Mouse (Mus musculus): Measurements from ENCODE around the gene D10Jhu81e. TPM values are rescaled to one million over a fixed set of nuclear protein-coding genes. Genes with fewer than 3 reads are reported as not detected.

Gene D10Jhu81e
- polyA plus RNA-seq, 1 experiment from 2014 or later, result 19.7 TPM

DNA sequence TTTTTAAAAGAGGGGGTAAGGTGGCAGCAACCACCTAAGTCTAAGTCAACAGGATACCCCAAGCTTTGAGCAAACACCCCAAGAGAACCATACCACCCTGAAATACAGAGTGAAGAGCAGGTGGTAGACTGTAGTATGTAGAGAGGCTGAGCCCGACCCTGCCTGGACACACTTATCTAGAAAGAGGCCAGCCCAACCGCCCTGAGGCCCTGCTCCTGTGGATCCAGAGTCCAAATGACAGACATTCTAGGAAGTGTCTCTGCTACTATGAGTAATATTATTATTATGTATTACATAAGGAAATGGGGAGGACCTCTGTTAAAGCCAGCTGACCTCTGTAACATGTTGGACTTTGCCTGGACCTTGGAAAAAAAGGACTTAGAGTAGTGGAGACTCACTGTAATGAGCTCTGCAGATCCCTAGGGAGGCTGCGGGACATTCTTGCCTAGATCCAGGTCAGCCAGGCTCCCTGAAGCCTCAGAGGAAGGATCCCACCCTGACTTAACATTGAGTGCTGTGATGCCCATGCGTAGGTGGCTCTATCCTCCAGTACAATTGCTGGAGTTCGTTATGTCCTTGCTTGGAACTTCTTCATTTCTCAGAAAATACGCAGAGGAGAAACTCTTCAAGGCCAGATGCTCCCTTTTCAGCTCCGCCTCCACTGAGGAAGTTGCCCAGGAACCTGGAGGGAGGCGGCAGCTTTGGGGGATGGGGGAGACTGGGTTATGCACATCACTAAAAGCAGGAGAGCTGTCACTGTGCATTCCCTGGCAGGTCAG is 25.7 kb downstream of the D10Jhu81e start:
- ATAC-seq (replicated peaks; ENCODE audit: low FRiP score, low TSS enrichment, low read depth), result no peak; the same call in 1 of the 2 replicates
- no peak overlapping the region for H3K27ac ChIP-seq (ENCODE audit: low read depth)
- DNase-seq (ENCODE audit: low spot score), result no peak
- no peak overlapping the region for H3K9ac ChIP-seq (ENCODE audit: low read length)
- no peak overlapping the region for H3K4me3 ChIP-seq (ENCODE audit: low read depth, low read length)
- WGBS, result 43% methylated on average over 8 of the region's 8 CpGs
- H3K4me1 ChIP-seq (replicated peaks; ENCODE audit: control insufficient read depth, insufficient read depth, low read length), result peaks cover 9% of the 10 kb centered on the region
- no peak overlapping the region for H3K4me2 ChIP-seq (ENCODE audit: low read length)
- H3K27me3 ChIP-seq (replicated peaks; ENCODE audit: control insufficient read depth, insufficient read depth, low read length), result no peaks in the 10 kb centered on the region
- H3K36me3 ChIP-seq (ENCODE audit: control insufficient read depth, insufficient read depth, low read length), result no peaks in the 10 kb centered on the region
- no peaks in the 10 kb centered on the region for H3K9me3 ChIP-seq (ENCODE audit: control insufficient read depth, low read length)

DNA sequence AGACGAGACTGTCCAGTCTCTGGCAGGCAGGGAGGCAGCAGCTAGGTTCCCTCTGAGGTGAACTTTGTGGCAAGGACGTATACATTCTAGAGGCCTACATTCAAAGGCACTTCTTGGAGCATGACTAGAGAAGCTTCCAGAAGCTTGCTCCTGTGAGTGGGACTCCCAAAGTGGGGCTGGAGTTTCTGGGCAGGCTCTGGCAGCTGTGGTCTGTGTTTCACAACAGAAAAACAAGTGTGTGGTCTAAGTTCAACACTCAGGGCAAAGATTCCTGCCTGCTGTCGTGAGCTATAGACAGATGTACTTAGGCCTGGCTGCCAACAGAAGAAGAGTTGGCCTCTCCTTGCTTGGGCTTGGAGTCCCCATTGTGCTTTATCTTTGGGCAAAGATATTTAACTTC is 28.7 kb downstream of the D10Jhu81e start:
- Histone ChIP-seq H3K9ac (ENCODE audit: low read length) (no peak overlapping the region), H3K9me3 (ENCODE audit: control insufficient read depth, low read length) (no peaks in the 10 kb centered on the region), H3K4me2 (ENCODE audit: low read length) (no peak overlapping the region), H3K27ac (ENCODE audit: low read depth) (no peak overlapping the region), H3K36me3 (ENCODE audit: control insufficient read depth, insufficient read depth, low read length) (no peaks in the 10 kb centered on the region), H3K27me3 (replicated peaks; ENCODE audit: control insufficient read depth, insufficient read depth, low read length) (no peaks in the 10 kb centered on the region), H3K4me1 (replicated peaks; ENCODE audit: control insufficient read depth, insufficient read depth, low read length) (peaks cover 15% of the 10 kb centered on the region), H3K4me3 (ENCODE audit: low read depth, low read length) (no peak overlapping the region)
- no peak for ATAC-seq (replicated peaks; ENCODE audit: low FRiP score, low TSS enrichment, low read depth)
- DNase-seq (ENCODE audit: low spot score), result no peak
- 67% methylated on average over 3 of the region's 3 CpGs for WGBS

DNA sequence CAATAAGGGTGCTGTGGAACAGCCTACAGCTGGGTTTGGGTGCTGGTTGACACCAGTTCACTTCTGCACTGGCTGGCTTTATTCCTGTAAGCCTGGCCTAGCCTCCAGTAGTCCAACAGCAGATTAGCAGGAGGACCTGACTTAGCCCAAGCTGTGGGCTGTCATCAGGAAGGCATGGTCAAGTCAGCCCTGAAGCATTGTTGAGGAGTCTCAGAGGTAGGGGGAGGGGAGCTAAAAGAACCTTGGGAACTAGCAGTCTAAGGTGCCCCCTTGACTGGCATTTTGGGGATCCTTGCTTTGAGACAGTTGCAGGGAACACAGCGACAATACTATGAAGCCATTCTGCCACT is 29.4 kb downstream of the D10Jhu81e start:
- DNase-seq (ENCODE audit: low spot score), result no peak
- no peaks in the 10 kb centered on the region for H3K9me3 ChIP-seq (ENCODE audit: control insufficient read depth, low read length)
- no peak overlapping the region for H3K27ac ChIP-seq (ENCODE audit: low read depth)
- no peaks in the 10 kb centered on the region for H3K27me3 ChIP-seq (replicated peaks; ENCODE audit: control insufficient read depth, insufficient read depth, low read length)
- H3K4me3 ChIP-seq (ENCODE audit: low read depth, low read length), result no peak overlapping the region
- H3K4me2 ChIP-seq (ENCODE audit: low read length), result no peak overlapping the region
- H3K4me1 ChIP-seq (replicated peaks; ENCODE audit: control insufficient read depth, insufficient read depth, low read length), result peaks cover 21% of the 10 kb centered on the region
- WGBS, result 86% methylated on average over 1 of the region's 1 CpGs
- no peak for ATAC-seq (replicated peaks; ENCODE audit: low FRiP score, low TSS enrichment, low read depth)
- H3K36me3 ChIP-seq (ENCODE audit: control insufficient read depth, insufficient read depth, low read length), result no peaks in the 10 kb centered on the region
- H3K9ac ChIP-seq (ENCODE audit: low read length), result no peak overlapping the region

DNA sequence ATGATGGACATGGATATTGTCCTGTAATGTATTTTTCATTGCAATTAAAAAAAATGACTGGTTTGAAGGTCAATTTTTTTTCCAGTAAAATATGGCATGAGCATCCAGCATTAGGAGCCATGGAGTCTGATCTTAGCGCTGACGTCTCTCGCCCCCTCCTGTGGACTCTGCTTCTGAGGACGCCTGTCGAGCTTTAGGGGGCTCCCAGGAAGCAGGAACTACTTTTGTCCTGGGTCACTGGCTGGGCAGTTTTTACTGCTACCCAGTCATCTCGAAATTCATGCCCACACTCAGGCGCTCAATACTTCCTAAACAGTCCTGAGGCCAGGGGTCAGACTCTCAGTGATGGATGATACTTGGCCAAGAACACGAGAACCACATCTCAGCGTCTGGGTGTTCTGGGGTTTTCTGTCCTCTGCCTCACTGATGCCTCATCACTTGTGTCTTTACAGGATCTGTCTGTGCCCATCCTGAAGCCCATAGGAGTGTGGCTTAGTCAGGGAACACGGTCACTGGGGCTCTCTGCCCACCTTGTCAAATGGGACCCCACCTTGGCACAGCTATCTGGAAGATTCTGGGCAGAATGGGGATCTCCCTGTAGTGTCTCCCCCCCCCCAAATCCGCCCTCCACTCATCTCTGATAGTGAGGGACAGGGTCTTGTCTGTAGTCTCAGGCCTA is 29.9 kb downstream of the D10Jhu81e start:
- ATAC-seq (replicated peaks; ENCODE audit: low FRiP score, low TSS enrichment, low read depth), result no peak
- no peak overlapping the region for H3K9ac ChIP-seq (ENCODE audit: low read length)
- no peak overlapping the region for H3K4me2 ChIP-seq (ENCODE audit: low read length)
- no peak overlapping the region for H3K4me3 ChIP-seq (ENCODE audit: low read depth, low read length)
- WGBS, result 62% methylated on average over 11 of the region's 11 CpGs
- no peaks in the 10 kb centered on the region for H3K9me3 ChIP-seq (ENCODE audit: control insufficient read depth, low read length)
- H3K36me3 ChIP-seq (ENCODE audit: control insufficient read depth, insufficient read depth, low read length), result no peaks in the 10 kb centered on the region
- DNase-seq (ENCODE audit: low spot score), result no peak
- peak overlapping the region; percentile 77; the same call in 1 of the 2 replicates for H3K27ac ChIP-seq (ENCODE audit: low read depth)
- H3K4me1 ChIP-seq (replicated peaks; ENCODE audit: control insufficient read depth, insufficient read depth, low read length), result peaks cover 26% of the 10 kb centered on the region
- no peaks in the 10 kb centered on the region for H3K27me3 ChIP-seq (replicated peaks; ENCODE audit: control insufficient read depth, insufficient read depth, low read length)

DNA sequence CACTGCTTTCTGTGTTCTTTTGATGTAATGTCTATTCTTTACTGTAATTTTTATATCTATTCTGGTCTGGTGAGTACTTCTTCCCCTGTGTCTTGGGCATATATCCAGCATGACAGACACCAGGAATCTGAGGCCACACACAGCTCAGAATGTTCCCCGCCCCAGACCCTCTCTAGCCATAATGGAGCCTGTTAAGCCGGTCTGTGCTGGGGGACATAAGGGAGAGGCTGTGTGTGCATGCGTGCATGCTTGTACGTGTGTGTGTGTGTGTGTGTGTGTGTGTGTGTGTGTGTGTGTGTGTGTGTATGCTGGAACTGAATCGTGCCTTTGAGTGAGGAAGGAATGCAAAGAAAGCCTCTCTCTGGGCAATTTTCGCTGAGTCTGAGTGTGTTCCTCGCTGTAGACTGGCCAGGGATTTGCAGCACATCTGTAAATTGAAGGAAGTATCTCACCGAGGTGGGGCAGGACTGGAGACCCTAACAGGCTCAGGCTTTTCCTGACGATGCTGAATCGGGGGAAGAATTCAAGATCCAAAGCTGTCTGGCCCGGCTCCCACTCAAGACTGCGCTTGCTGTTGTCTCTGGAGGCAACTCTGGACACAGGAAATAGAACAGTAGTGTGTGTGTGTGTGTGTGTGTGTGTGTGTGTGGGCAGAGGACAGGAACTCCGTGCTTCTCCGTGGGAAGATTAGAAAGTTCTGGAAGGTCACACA is 30.6 kb downstream of the D10Jhu81e start:
- Histone ChIP-seq H3K27me3 (replicated peaks; ENCODE audit: control insufficient read depth, insufficient read depth, low read length) (no peaks in the 10 kb centered on the region), H3K36me3 (ENCODE audit: control insufficient read depth, insufficient read depth, low read length) (no peaks in the 10 kb centered on the region), H3K4me3 (ENCODE audit: low read depth, low read length) (no peak overlapping the region), H3K9ac (ENCODE audit: low read length) (no peak overlapping the region), H3K4me2 (ENCODE audit: low read length) (peak overlapping the region; percentile 29; the same call in 1 of the 2 replicates), H3K4me1 (replicated peaks; ENCODE audit: control insufficient read depth, insufficient read depth, low read length) (peaks cover 28% of the 10 kb centered on the region), H3K9me3 (ENCODE audit: control insufficient read depth, low read length) (no peaks in the 10 kb centered on the region), H3K27ac (ENCODE audit: low read depth) (peak overlapping the region; percentile 77)
- ATAC-seq (replicated peaks; ENCODE audit: low FRiP score, low TSS enrichment, low read depth) (peak; percentile 61), DNase-seq (ENCODE audit: low spot score) (no peak)
- 16% methylated on average over 14 of the region's 14 CpGs for WGBS

DNA sequence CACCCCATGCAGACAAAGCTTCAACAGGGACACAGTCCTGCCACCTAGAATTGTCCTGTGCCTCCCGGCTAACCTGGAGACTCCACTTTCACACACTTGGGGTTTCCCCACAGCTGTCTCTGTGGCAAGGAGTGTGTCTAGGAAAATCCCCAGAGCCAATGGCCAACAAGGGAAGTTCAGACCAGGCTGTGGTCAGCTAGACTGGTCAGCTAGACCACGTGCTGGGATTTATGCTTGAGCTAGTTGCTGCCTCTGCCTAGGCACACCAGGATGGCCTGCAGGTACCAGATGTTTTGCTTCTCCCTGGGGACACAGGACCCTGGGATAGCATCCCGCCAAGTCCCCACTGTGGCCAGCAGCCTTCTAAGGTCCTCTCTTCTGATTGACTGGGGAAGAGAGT is 32.4 kb downstream of the D10Jhu81e start:
- no peak overlapping the region for H3K4me3 ChIP-seq (ENCODE audit: low read depth, low read length)
- no peaks in the 10 kb centered on the region for H3K9me3 ChIP-seq (ENCODE audit: control insufficient read depth, low read length)
- no peak overlapping the region for H3K4me2 ChIP-seq (ENCODE audit: low read length)
- H3K27ac ChIP-seq (ENCODE audit: low read depth), result no peak overlapping the region
- DNase-seq (ENCODE audit: low spot score), result no peak
- peaks cover 28% of the 10 kb centered on the region for H3K4me1 ChIP-seq (replicated peaks; ENCODE audit: control insufficient read depth, insufficient read depth, low read length)
- 89% methylated on average over 3 of the region's 3 CpGs for WGBS
- no peaks in the 10 kb centered on the region for H3K36me3 ChIP-seq (ENCODE audit: control insufficient read depth, insufficient read depth, low read length)
- H3K27me3 ChIP-seq (replicated peaks; ENCODE audit: control insufficient read depth, insufficient read depth, low read length), result no peaks in the 10 kb centered on the region
- ATAC-seq (replicated peaks; ENCODE audit: low FRiP score, low TSS enrichment, low read depth), result no peak
- no peak overlapping the region for H3K9ac ChIP-seq (ENCODE audit: low read length)

DNA sequence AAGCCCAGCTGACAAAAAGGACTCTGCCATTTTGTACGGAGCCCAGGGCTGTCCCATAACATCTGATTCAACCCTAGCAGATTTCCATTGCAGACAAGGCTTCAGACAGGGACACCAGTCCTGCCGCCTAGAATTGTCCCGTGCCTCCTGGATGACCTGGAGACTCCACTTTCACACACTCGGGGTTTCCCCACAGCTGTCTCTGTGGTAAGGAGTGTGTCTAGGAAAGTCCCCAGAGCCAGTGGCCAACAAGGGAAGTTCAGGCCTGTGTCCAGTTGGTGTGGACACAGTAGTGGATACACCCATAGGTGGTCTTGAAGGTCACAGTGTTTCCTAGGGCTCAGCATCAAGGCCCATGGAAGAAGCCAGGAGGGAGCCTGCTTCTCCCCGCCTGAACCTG is 33.6 kb downstream of the D10Jhu81e start:
- no peaks in the 10 kb centered on the region for H3K36me3 ChIP-seq (ENCODE audit: control insufficient read depth, insufficient read depth, low read length)
- H3K9me3 ChIP-seq (ENCODE audit: control insufficient read depth, low read length), result no peaks in the 10 kb centered on the region
- no peak overlapping the region for H3K4me3 ChIP-seq (ENCODE audit: low read depth, low read length)
- H3K27ac ChIP-seq (ENCODE audit: low read depth), result no peak overlapping the region
- ATAC-seq (replicated peaks; ENCODE audit: low FRiP score, low TSS enrichment, low read depth) (no peak), DNase-seq (ENCODE audit: low spot score) (no peak)
- no peak overlapping the region for H3K9ac ChIP-seq (ENCODE audit: low read length)
- no peak overlapping the region for H3K4me2 ChIP-seq (ENCODE audit: low read length)
- H3K27me3 ChIP-seq (replicated peaks; ENCODE audit: control insufficient read depth, insufficient read depth, low read length), result no peaks in the 10 kb centered on the region
- 78% methylated on average over 5 of the region's 5 CpGs for whole genome bisulfite sequencing
- H3K4me1 ChIP-seq (replicated peaks; ENCODE audit: control insufficient read depth, insufficient read depth, low read length), result peaks cover 28% of the 10 kb centered on the region

DNA sequence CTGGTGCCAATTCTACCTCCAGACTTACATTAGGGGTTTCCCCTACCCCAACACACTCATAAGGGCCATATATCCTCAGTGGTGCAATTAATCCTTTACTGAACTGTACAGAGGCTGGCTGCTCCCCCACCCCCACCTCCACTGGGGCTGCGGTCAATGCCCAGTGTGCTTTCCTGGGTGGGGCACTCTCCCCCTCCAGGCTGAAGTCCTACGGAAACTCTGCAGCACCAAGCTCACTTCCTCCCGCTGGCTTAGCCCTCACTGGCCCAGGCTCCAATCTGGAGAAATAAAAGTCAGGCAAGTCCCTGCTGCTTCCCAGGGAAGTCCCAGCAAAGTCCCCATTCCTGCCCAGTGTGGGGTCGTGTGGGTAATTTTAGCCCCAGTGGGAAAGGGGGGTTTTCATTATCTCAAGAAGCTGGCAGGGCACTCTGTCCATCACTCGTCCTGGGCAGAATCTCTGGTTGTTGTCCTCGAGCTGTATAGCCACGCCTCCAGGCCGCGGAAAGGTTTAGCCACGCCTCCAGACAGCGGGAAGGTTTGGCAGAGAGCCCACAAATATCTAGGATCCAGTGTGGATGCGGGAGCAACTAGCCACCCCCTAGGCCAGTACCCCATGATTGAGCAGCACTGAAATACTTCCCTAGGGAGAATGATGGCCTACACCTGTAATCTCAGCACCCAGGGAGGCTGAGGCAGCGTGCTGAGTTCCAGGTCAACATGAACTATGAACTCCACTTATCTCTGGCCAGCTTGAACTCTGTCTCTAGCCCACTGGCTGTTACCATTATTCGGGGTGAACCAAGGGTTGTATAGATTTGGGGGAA is 34.4 kb downstream of the D10Jhu81e start:
- no peak overlapping the region for H3K27ac ChIP-seq (ENCODE audit: low read depth)
- no peaks in the 10 kb centered on the region for H3K27me3 ChIP-seq (replicated peaks; ENCODE audit: control insufficient read depth, insufficient read depth, low read length)
- H3K4me3 ChIP-seq (ENCODE audit: low read depth, low read length), result no peak overlapping the region
- H3K9ac ChIP-seq (ENCODE audit: low read length), result no peak overlapping the region
- DNase-seq (ENCODE audit: low spot score) (peak; percentile 73), ATAC-seq (replicated peaks; ENCODE audit: low FRiP score, low TSS enrichment, low read depth) (peak; percentile 45)
- 10% methylated on average over 14 of the region's 14 CpGs for WGBS
- H3K9me3 ChIP-seq (ENCODE audit: control insufficient read depth, low read length), result no peaks in the 10 kb centered on the region
- H3K4me2 ChIP-seq (ENCODE audit: low read length), result peak overlapping the region; percentile 36
- H3K4me1 ChIP-seq (replicated peaks; ENCODE audit: control insufficient read depth, insufficient read depth, low read length), result peaks cover 28% of the 10 kb centered on the region
- no peaks in the 10 kb centered on the region for H3K36me3 ChIP-seq (ENCODE audit: control insufficient read depth, insufficient read depth, low read length)
